8 mouse cellular contexts compared by ENCODE assay signal in the genomic region with DNA sequence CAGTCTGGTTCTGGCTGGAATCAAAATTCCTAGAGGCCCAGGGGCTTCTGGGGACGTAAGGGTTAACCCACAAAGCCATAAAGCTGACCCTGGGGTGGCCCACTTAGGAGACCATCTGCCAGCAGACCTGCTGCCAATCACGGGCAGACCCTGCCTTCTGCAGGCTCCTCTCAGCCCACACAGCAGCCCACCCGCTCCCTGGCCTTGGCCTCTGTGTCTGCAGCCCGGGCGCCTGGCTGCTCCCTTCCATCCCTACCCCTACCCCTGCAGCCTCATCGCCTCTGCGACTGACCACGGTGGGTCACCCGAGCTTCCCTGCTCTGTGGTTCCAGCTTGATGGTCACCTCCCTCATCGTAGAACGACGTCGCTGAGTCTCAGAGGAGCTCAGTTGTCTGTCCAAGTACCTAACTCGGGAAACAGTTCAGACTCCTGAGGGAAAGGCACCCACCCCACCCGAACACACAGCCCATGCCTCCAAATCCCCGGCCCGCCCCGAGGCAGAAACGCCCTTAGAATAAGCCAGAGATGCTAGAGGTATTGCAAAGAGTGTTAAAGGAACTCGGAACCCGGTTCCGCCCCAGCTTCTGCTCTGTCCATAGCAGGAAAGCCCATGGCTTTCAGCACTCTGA. TPM values are rescaled to one million over a fixed set of nuclear protein-coding genes. Genes with fewer than 3 reads are reported as not detected.
A peak's percentile ranks its signal among the peaks of the same experiment; 100 is the strongest.
DNase-seq lines count a peak whose midpoint lies in the region; ATAC-seq lines count a peak whose summit lies in the region.

No protein-coding gene starts in this region.

- peak; percentile 31 for DNase-seq in adrenal gland, postnatal 14 days
- DNase-seq in adrenal gland, postnatal 4 days (ENCODE audit: low spot score in 2 of 2) = no peak
- DNase-seq in hindlimb bud, embryonic 11.5 days (ENCODE audit: extremely low spot score, low read depth, low spot score) = peak; percentile 12
- DNase-seq in retina, embryonic 14.5 days (ENCODE audit: low spot score) = peak; percentile 83
- no peak for DNase-seq in thymus, postnatal 0 days (ENCODE audit: low spot score)
- DNase-seq in gastrocnemius, postnatal 25 days = no peak

- H3K27ac ChIP-seq in embryonic facial prominence, embryonic 12.5 days = peak overlapping the region; percentile 41; the same call in 1 of the 2 replicates

- 8% methylated on average over 22 of the region's 22 CpGs for WGBS in embryonic facial prominence, embryonic 12.5 days

- H3K4me1 ChIP-seq in embryonic facial prominence, embryonic 12.5 days = peaks cover 24% of the 10 kb centered on the region

- peak; percentile 76; the same call in 1 of the 2 replicates for ATAC-seq in embryonic facial prominence, embryonic 12.5 days (ENCODE audit: insufficient number of reproducible peaks, insufficient read depth, low FRiP score, low TSS enrichment)
- ATAC-seq in monocyte, adult 5-6 weeks (replicated peaks; ENCODE audit: insufficient number of reproducible peaks, low FRiP score, low TSS enrichment, poor library complexity, severe bottlenecking) = no peak

- H3K4me2 ChIP-seq in embryonic facial prominence, embryonic 12.5 days (replicated peaks) = no peak overlapping the region

- no peak overlapping the region for H3K9ac ChIP-seq in embryonic facial prominence, embryonic 12.5 days

- H3K9me3 ChIP-seq in embryonic facial prominence, embryonic 12.5 days = no peaks in the 10 kb centered on the region

- H3K36me3 ChIP-seq in embryonic facial prominence, embryonic 12.5 days = no peaks in the 10 kb centered on the region

- H3K4me3 ChIP-seq in embryonic facial prominence, embryonic 12.5 days = no peak overlapping the region

- peaks cover 3% of the 10 kb centered on the region; the same call in 1 of the 2 replicates for H3K27me3 ChIP-seq in embryonic facial prominence, embryonic 12.5 days

RNA-seq across cellular contexts. Expression of a gene that starts 20.3 kb away (rescaled TPM):
- 1.9 and 2.0 TPM in 2 replicates for total RNA-seq in adrenal gland, postnatal 14 days (2021)
- 1 to 10 TPM; 4.9 to 5.2 TPM for total RNA-seq in adrenal gland, postnatal 4 days (2021)
- 2.4 and 3.2 TPM in 2 replicates for polyA plus RNA-seq in embryonic facial prominence, embryonic 12.5 days (2016; fragmentation: Nextera tagmentation; extraction: Ambion mirVana)
- total RNA-seq in monocyte, adult 5-6 weeks (2017) = not detected in 3 replicates
- polyA plus RNA-seq in thymus, postnatal 0 days (2015; fragmentation: Nextera tagmentation; extraction: Ambion mirVana) = 0.12 TPM in 1 of 2 replicates, not detected in the other
- under 1 TPM; 0.20 to 0.24 TPM for total RNA-seq in gastrocnemius, postnatal 25 days (2021)

Comparison
In these comparisons a context has a peak if more than half of its experiments do, and no peak if none do; other contexts are left out.
1. DNase-seq: peak in adrenal gland, postnatal 14 days (single experiment), hindlimb bud, embryonic 11.5 days (single experiment) and retina, embryonic 14.5 days (single experiment); none in adrenal gland, postnatal 4 days (0 of 2), thymus, postnatal 0 days (single experiment) and gastrocnemius, postnatal 25 days (single experiment).